Mouse (Mus musculus): ENCODE data around the gene Gm8369. TPM values are rescaled to one million over a fixed set of nuclear protein-coding genes. Genes with fewer than 3 reads are reported as not detected.
"Not testable (repeated sequence)": the region's sequence is repeated elsewhere in the genome, so short reads cannot be mapped to it uniquely, and the experiment has no call there.

Gm8369 gene
- total RNA-seq, 1 experiment from 2014 or later, result 1.7 TPM

- no peak for ATAC-seq (replicated peaks; ENCODE audit: low read depth, poor library complexity, severe bottlenecking)
These were observed 19.1 kb downstream of the Gm8369 start for GRCm38 (mm10) chr19:11504857-11505256.

DNA sequence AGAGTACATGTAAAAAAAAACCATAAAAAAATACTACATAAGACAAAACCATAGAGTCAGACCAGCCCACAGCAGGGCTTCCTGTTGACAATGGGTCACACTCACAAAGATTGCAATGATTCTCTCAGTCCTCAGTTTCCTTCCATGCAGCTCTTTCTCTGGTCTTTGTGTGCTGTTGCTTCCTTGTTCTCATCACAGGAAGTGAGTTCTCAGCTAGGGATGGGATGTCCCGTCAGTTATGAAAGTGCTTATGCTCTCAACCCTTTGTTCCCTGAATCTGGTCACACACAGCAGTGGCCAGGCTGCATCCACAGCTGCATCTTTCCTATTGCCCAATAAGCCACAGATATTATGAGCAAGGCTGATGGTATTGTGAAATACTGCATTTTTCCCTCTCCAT lies 27.7 kb downstream of the Gm8369 start:
- peak; percentile 85 for ATAC-seq (replicated peaks; ENCODE audit: low read depth, poor library complexity, severe bottlenecking)

GRCm38 (mm10) chr19:11516246-11516645 lies 30.5 kb downstream of the Gm8369 start, which contains the start of gene Ms4a6b:
TSS of gene Ms4a6b (plus strand) at chr19:11516512.
- no peak for ATAC-seq (replicated peaks; ENCODE audit: low read depth, poor library complexity, severe bottlenecking)

DNA sequence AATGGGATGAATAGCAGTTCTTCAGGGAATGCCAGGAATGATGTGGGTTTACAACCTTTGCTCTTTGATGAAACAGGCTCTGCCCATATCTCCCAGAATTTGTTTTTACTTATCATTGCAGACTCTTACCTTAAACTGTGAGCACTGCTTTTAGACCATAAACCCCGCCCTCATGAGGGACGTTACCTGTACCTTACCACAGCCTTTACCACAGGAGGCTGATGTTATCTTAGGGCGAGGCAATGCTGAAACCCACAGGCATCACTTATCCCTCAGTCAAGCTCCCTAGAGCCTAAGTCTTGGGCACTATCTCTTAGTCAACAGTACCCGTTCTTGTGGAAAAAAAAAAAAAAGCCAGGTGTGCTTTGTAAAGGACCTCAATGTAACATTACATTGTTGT lies 31.1 kb downstream of the Gm8369 start:
- no peak for ATAC-seq (replicated peaks; ENCODE audit: low read depth, poor library complexity, severe bottlenecking)

DNA sequence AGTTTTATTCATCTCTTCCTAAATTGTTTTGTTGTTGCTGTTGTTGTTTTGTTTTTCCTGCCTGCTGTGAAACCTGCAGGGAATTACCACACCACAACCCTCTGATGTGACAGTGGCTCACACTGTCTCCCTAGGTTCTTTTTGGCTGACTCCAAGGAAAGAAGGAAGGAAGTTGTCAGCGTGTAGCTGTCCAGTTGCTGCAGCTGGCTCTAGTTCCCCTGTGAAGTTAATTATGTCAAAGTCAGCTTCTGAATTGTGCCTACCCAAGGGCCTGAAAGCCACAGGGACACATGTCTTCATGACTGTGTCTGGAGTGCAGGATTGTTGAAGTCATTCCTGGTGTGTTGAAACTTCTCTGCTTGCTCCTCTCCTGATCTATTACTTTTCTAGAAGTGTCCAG lies 31.6 kb downstream of the Gm8369 start:
- peak; percentile 59 for ATAC-seq (replicated peaks; ENCODE audit: low read depth, poor library complexity, severe bottlenecking)

GRCm38 (mm10) chr19:11518356-11518755 lies 32.6 kb downstream of the Gm8369 start:
- ATAC-seq (replicated peaks; ENCODE audit: low read depth, poor library complexity, severe bottlenecking), result peak; percentile 52

GRCm38 (mm10) chr19:11520146-11520545 lies 34.4 kb downstream of the Gm8369 start:
- ATAC-seq (replicated peaks; ENCODE audit: low read depth, poor library complexity, severe bottlenecking), result no peak

GRCm38 (mm10) chr19:11533421-11533820 lies 47.7 kb downstream of the Gm8369 start:
- 0 out of 2 replicates have a peak, but pooled peaks have one; percentile 52 for ATAC-seq (replicated peaks; ENCODE audit: low read depth, poor library complexity, severe bottlenecking)

- ATAC-seq (replicated peaks; ENCODE audit: low read depth, poor library complexity, severe bottlenecking), result no peak
These were observed 48.2 kb downstream of the Gm8369 start for GRCm38 (mm10) chr19:11533888-11534445.

DNA sequence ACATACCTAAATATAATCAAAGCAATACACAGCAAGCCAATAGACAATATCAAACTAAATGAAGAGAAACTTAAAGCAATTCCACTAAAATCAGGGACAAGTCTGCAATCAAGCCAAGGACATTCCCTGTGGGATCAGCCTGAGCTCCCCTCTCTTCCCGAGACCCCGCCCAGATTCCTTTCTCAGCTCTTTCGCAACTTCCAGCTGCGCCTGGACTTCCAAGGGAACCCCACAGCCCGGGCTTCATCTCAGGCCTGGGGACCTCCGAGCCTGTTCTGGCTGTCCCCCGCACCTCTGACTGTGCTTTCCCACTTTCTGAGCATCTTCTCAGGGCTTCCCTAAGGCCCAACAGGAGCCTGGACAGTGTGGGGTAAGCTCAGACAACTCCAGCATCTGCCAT lies 50.9 kb downstream of the Gm8369 start, which contains the start of gene Ms4a4d:
Ms4a4d (plus strand) TSS at position 209 of the 400 bp plus-strand sequence.
- ATAC-seq (replicated peaks; ENCODE audit: low read depth, poor library complexity, severe bottlenecking), result no peak

DNA sequence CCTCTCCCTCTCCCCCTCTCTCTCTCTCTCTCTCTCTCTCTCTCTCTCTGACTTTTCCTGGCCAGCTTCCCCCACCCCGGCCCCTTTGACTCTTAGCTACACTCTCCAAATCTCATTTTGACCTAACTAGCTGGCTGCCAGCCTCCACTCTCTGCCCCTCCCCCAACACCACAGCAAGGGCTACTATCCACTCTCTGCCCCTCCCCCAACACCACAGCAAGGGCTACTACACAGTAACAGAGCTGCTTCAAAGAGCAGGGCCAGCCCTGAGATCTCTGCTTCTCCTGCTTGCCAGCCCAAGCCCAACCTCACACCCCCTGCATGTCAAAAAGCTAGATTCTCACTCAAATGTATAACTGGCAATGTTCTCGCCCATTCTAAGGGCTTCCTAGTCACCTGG lies 51.6 kb downstream of the Gm8369 start:
- ATAC-seq (replicated peaks; ENCODE audit: low read depth, poor library complexity, severe bottlenecking), result no peak

GRCm38 (mm10) chr19:11540166-11540821 lies 54.6 kb downstream of the Gm8369 start:
- peak; percentile 63 for ATAC-seq (replicated peaks; ENCODE audit: low read depth, poor library complexity, severe bottlenecking)

DNA sequence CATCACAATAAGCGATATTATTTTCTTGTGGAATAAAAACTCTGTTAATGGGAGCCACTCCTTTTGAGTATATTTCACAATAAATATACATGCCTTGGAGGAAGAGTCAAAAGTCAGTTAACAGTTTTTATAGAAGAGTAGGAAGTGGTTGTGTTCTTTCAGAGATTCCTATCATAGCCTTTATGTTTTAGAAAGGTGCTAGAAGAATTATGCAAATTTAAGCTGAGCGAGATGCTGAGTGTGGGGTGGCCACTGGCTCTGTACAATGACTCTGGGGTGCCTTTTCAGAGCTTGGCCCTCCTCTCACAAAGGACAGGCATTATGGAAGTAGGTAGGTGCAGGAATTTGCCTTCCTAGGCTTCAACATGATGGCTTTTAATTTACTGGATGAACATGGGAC lies 58.6 kb downstream of the Gm8369 start:
- not testable (repeated sequence) for ATAC-seq (replicated peaks; ENCODE audit: low read depth, poor library complexity, severe bottlenecking)

GRCm38 (mm10) chr19:11547911-11548310 lies 62.2 kb downstream of the Gm8369 start:
- no peak for ATAC-seq (replicated peaks; ENCODE audit: low read depth, poor library complexity, severe bottlenecking)

DNA sequence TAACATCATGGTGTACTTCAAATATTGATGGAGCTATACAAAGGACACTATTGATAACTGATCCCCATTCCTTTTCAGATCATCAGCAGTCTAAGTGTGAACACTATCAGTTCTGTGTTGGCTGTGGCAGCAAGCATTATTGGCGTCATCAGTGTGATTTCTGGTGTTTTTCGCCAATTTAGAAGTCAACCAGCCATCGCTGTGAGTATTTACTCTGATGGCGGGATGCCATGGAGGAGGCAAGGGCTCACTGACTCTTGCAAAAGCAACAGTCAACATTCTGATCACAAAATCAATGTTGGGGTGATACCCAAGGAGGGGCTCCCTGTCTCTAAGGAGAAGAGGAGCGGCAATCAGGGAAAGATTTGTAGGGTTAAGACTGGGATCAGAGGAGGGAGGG lies 69.0 kb downstream of the Gm8369 start:
- no peak for ATAC-seq (replicated peaks; ENCODE audit: low read depth, poor library complexity, severe bottlenecking)

DNA sequence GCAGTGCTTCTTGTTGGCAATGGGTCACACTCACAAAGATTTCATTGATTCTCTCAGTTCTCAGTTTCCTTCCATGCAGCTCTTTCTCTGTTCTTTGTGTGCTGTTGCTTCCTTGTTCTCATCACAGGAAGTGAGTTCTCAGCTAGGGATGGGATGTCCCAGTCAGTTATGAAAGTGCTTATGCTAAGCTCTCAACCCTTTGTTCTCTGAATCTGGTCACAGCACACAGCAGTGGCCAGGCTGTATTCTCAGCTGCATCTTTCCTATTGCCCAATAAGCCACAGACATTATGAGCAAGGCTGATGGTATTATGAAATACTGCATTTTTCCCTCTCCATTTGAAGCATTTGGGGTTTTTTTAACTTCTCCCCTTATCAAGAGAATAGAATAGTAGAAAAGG lies 73.8 kb downstream of the Gm8369 start:
- ATAC-seq (replicated peaks; ENCODE audit: low read depth, poor library complexity, severe bottlenecking), result peak; percentile 97

Other genes with a start within 250 kb of the Gm8369 start
- not detected in 2 replicates for gene Ms4a1, start 219.7 kb upstream of the Gm8369 start, total RNA-seq (2017)
- not detected in 2 replicates for gene Ms4a5, start 202.1 kb upstream of the Gm8369 start, total RNA-seq (2017)
- not detected in 2 replicates for gene Ms4a14, start 171.5 kb upstream of the Gm8369 start, total RNA-seq (2017)
- 0.09 TPM in 1 of 2 replicates, not detected in the other for gene Ms4a7, start 149.8 kb upstream of the Gm8369 start, total RNA-seq (2017)
- not detected in 2 replicates for gene Ms4a4a, start 110.4 kb upstream of the Gm8369 start, total RNA-seq (2017)
- gene Ms4a4c, start 81.2 kb upstream of the Gm8369 start, total RNA-seq (2017), result 7.3 and 25.8 TPM in 2 replicates
- 3.1 and 10.3 TPM in 2 replicates for gene Ms4a4b, start 42.4 kb upstream of the Gm8369 start, total RNA-seq (2017)
- gene Ms4a6c, start 16.6 kb upstream of the Gm8369 start, total RNA-seq (2017), result 108 and 113 TPM in 2 replicates
- gene Ms4a6b, start 30.6 kb downstream of the Gm8369 start, total RNA-seq (2017), result 13.9 and 26.6 TPM in 2 replicates
- gene Ms4a4d, start 50.9 kb downstream of the Gm8369 start, total RNA-seq (2017), result not detected in 2 replicates
- gene Ms4a6d, start 118.9 kb downstream of the Gm8369 start, total RNA-seq (2017), result 0.82 TPM in 1 of 2 replicates, not detected in the other
- 54.6 and 59.7 TPM in 2 replicates for gene Ms4a2, start 137.8 kb downstream of the Gm8369 start, total RNA-seq (2017)
- 31.1 and 41.7 TPM in 2 replicates for gene Ms4a3, start 154.9 kb downstream of the Gm8369 start, total RNA-seq (2017)
- 2.7 TPM in 1 of 2 replicates, not detected in the other for gene Oosp2, start 174.6 kb downstream of the Gm8369 start, total RNA-seq (2017)
- 7.4 and 12.8 TPM in 2 replicates for gene Oosp1, start 205.2 kb downstream of the Gm8369 start, total RNA-seq (2017)
- not detected in 2 replicates for gene Oosp3, start 211.1 kb downstream of the Gm8369 start, total RNA-seq (2017)

Measured in common myeloid progenitor, adult 5-6 weeks (primary cell).